Mouse (Mus musculus) megakaryocyte, embryonic 14.5 days (primary cell): ENCODE results near the gene Raph1.

Experiments used
- FLI1 ChIP-seq: IDR thresholded peaks from 2 replicates; pipeline ENCODE4 v1.6.1; 2012; ENCODE audit warnings: low read length, inconsistent platforms, mixed read lengths
- GATA1 ChIP-seq: IDR thresholded peaks from 3 replicates; pipeline ENCODE4 v1.6.1; 2012; ENCODE audit warnings: mixed read lengths, low read length, inconsistent platforms, borderline replicate concordance

DNA sequence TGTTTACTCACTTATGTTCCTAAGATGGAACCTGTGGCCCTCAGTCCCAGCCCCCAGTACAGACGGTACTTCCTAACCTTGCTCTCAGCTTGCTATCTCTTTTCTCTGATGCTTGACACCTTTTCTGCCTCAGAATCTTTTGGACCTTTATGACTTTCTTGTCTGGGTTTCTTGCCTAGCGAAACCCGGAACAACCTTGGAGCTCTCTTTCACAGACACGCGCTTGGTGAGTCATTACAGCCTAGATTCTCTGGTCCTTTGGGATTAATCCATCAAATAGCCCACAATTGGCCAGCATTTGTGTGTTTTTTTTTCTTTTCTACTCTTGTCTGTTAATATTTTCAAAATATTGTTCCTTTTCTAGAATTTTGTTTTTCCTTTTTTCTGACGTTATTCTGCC is 26.2 kb upstream of the Raph1 start:
- TF ChIP-seq GATA1 (no peak), FLI1 (no peak)
